Mouse (Mus musculus) thymus, postnatal 0 days (tissue): ENCODE results near the gene Tmem17. TPM values are rescaled to one million over a fixed set of nuclear protein-coding genes. Genes with fewer than 3 reads are reported as not detected.

Experiments used
- polyA plus RNA-seq: library from polyadenylated mRNA; unstranded; fragments of >200 nt; fragmentation: Nextera tagmentation; extraction: Ambion mirVana; gene quantifications from 2 replicates; pipeline ENCODE4 v1.2.1, GENCODE M21; 2015

Tmem17 gene
- polyA plus RNA-seq, 1 experiment from 2014 or later = 4.9 TPM

Other genes starting within 250 kb of the Tmem17 start
- gene Ehbp1, start 169.8 kb upstream of the Tmem17 start, polyA plus RNA-seq = 1.4 and 1.8 TPM in 2 replicates